Mouse (Mus musculus) thymus, adult 2 months (tissue): ENCODE results near the gene Uqcc2. TPM values are rescaled to one million over a fixed set of nuclear protein-coding genes. Genes with fewer than 3 reads are reported as not detected.

Experiments used
- DNase-seq: peaks from one replicate; pipeline ENCODE4 v3.0.0; 2021
- H3K27ac ChIP-seq: fragments of 200-500 bp; 2 replicates; pipeline ENCODE4 v1.5.1; 2012; ENCODE audit warnings: low read length, control low read depth; ENCODE audit not compliant: control insufficient read depth, insufficient read depth
- H3K27me3 ChIP-seq: fragments of 200-500 bp; 2 replicates; pipeline ENCODE4 v1.6.1; 2012; ENCODE audit warnings: mild to moderate bottlenecking, low read length, moderate library complexity, mixed read lengths; ENCODE audit not compliant: control insufficient read depth, insufficient read depth
- H3K36me3 ChIP-seq: fragments of 200-500 bp; 2 replicates; pipeline ENCODE4 v1.6.1; 2012; ENCODE audit warnings: mild to moderate bottlenecking, low read length, moderate library complexity; ENCODE audit not compliant: control insufficient read depth, insufficient read depth
- H3K4me1 ChIP-seq: fragments of 200-500 bp; replicated peaks from 2 replicates; pipeline ENCODE4 v1.6.1; 2012; ENCODE audit warnings: low read length; ENCODE audit not compliant: control insufficient read depth, insufficient read depth
- H3K4me3 ChIP-seq: fragments of 200-500 bp; 2 replicates; pipeline ENCODE4 v1.5.1; 2012; ENCODE audit warnings: mild to moderate bottlenecking, low read length, control low read depth, moderate library complexity; ENCODE audit not compliant: control insufficient read depth, insufficient read depth
- CTCF ChIP-seq: fragments of 200-500 bp; IDR thresholded peaks from 2 replicates; pipeline ENCODE4 v1.5.1; 2012; ENCODE audit warnings: mild to moderate bottlenecking, control low read depth, low read length, moderate library complexity, borderline replicate concordance; ENCODE audit not compliant: control insufficient read depth, poor library complexity, insufficient read depth; ENCODE audit errors: extremely low read depth
- POLR2A ChIP-seq: fragments of 200-500 bp; IDR thresholded peaks from 2 replicates; pipeline ENCODE4 v1.6.1; 2012; ENCODE audit warnings: mild to moderate bottlenecking, low read length, control low read depth, moderate library complexity; ENCODE audit not compliant: control insufficient read depth, poor library complexity, insufficient read depth; ENCODE audit errors: extremely low read depth
- WGBS: fragments of 180-500 bp; shearing (Covaris S2); methylation state at CpG from one replicate; pipeline ENCODE4 v1.1.7; 2018; 5-methylcytosine and 5-hydroxymethylcytosine counted together
- polyA plus RNA-seq: library from polyadenylated mRNA; depleted of rRNA; stranded (reverse); fragments of >200 nt; gene quantifications from 2 replicates; pipeline ENCODE4 v1.2.3, GENCODE M21; 2012

Uqcc2 gene
- polyA plus RNA-seq, 1 experiment: 152 TPM

DNA sequence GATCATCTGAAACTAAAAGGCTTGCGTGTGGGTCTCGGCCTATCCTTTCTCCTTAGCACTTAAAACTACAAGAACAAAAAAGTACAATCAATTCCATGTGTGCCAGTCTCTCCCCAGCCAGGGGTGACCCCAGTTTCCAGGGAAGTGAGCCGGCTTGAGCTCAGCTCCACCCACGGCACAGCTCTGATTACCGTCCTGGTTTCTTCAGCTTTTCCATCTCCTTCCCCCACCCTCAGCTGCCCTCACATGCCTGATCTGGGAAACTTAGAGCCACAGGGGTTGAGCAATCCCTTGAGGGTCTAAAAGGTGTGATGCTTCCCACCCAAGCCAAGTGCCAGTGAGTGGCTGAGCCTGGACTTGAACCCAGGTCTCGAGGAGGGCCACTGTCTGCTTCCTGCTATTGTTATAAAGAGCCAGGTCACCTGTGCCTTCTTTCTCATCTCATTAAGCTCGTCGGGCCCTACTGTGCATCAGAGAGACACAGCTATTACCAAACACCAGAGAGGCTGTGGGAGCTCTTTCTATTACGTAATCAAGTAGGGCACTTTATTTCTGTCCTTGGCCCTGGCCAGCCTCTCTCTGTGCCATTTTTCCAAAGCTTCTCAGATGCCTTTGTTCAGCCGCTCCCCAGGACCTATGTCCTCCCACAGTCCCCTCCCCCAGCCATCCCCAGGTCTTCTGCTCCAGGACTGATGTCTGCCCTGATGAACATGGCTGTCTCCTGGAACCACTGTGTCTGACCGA, 36.4 kb upstream of the Uqcc2 start:
- 93% methylated on average over 11 of the region's 11 CpGs for WGBS
- peaks cover 7% of the 10 kb centered on the region; the same call in 1 of the 2 replicates for H3K4me1 ChIP-seq
- H3K4me3 ChIP-seq: no peak overlapping the region
- TF ChIP-seq CTCF: no peak
- TF ChIP-seq POLR2A: no peak
- H3K27me3 ChIP-seq: no peaks in the 10 kb centered on the region
- DNase-seq: no peak
- H3K36me3 ChIP-seq: no peaks in the 10 kb centered on the region
- H3K27ac ChIP-seq: no peak overlapping the region

DNA sequence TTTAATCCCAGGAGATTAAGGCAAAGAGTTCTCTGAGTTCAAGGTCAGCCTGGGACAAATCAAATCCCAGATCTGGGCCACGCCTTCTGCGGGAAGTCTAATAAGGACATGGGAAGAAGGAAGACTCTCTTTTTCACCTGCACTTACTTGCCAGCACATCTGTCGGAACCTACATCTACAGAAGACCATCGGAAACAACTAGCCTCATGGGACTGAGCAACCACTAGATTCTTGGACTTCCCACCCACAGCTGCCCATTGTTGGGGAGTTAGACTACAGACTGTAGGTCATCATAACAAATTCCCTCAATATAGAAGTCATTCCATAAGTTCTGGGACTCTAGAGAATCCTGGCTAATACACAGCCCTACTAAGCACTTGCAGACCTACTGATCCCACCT, 34.9 kb upstream of the Uqcc2 start:
- 98% methylated on average over 4 of the region's 4 CpGs for WGBS
- Histone ChIP-seq H3K36me3 (no peaks in the 10 kb centered on the region), H3K27ac (no peak overlapping the region), H3K4me1 (0 out of 2 replicates have a peak, but pooled peaks cover under 1% of the 10 kb centered on the region), H3K4me3 (no peak overlapping the region), H3K27me3 (no peaks in the 10 kb centered on the region)
- TF ChIP-seq POLR2A: no peak
- TF ChIP-seq CTCF: no peak
- DNase-seq: no peak

DNA sequence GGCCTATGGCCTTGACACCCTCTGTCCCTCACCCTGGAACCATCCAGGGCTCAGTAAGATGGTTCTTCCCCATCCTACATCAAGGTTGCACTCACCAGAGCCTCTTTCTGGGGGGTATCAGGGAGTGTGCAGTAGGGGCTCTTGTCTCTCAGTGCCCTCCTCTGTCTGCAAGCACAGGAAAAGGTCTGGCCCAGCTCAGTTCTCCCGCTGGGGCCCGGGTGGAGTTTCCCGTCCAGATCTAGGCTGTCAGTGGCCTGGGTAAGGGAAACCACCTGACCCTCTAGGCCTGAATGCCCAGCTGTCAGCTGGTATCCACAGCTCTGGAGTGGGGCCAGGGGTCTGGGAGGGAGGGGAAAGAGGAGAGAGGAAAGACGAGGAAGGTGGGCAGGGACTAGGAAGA, 33.8 kb upstream of the Uqcc2 start, which contains the start of gene Ip6k3:
Gene Ip6k3 (minus strand): TSS at position 251 of the 400 bp plus-strand sequence.
- Histone ChIP-seq H3K27ac (no peak within 1 kb of the TSS), H3K4me3 (no peak within 1 kb of the TSS), H3K36me3 (no peaks in the 10 kb centered on the region), H3K27me3 (no peaks in the 10 kb centered on the region), H3K4me1 (no peaks in the 10 kb centered on the region)
- WGBS: 81% methylated on average over 4 of the region's 4 CpGs
- no peak for DNase-seq
- TF ChIP-seq POLR2A (no peak), CTCF (no peak)

DNA sequence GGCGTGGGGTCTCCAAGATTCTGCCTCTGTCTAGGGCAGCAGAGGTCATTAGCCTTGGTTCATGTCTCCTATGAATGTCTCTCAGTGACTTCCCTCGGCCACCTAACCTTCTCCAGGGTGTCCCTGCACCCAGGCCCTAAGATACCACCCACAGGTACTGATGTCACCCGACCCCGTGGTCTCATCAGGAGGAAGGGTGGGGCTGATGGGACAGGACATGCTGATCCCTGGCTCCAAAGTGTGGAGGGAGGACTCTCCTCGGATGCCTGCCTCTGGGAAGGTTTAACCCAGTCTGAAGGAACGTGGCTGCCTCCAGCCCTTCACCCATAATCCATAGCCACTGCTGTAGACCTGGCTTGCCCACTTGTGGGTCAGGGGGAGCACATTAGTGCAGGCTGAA, 33.2 kb upstream of the Uqcc2 start:
- Histone ChIP-seq H3K4me3 (no peak overlapping the region), H3K36me3 (no peaks in the 10 kb centered on the region), H3K27me3 (no peaks in the 10 kb centered on the region), H3K27ac (no peak overlapping the region), H3K4me1 (no peaks in the 10 kb centered on the region)
- TF ChIP-seq CTCF: no peak
- TF ChIP-seq POLR2A: no peak
- DNase-seq: no peak
- 85% methylated on average over 6 of the region's 6 CpGs for WGBS

DNA sequence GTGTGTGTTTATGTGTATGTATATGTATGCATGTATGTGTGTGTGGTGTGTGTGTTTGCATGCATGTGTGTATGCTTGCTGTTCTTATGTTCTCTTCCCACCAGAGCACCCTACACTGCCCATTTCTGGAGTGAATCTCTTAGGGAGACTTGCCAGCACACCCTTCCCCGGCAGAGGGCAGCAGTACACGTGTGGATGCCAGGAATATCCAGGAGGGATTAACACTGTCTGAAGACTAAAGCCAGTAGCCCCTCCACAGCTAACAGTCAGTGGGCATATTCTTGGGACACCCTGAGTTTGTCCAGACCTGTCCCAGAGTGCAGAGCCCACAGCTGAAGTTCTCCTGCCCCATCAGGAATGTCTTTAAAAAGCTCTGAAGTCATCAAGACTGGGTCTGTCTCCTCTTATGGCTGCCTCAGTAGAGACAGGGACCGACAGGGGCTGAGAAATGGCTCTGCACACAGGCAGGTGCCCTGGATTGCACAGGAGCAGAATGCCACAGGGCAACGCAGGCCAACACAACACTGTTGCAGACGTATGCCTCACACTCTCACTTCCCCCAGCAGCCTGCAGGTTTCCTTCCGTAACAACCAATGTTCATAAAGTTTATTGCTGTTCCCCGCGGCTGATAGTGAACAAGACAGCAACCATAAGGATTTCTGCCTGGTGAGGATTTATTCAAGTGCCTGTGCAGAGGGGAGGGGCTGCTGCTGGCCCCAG, 31.5 kb upstream of the Uqcc2 start:
- Histone ChIP-seq H3K4me3 (no peak overlapping the region), H3K27ac (no peak overlapping the region), H3K27me3 (no peaks in the 10 kb centered on the region), H3K36me3 (no peaks in the 10 kb centered on the region), H3K4me1 (no peaks in the 10 kb centered on the region)
- TF ChIP-seq POLR2A (no peak), CTCF (no peak)
- DNase-seq: no peak
- WGBS: 66% methylated on average over 8 of the region's 8 CpGs

DNA sequence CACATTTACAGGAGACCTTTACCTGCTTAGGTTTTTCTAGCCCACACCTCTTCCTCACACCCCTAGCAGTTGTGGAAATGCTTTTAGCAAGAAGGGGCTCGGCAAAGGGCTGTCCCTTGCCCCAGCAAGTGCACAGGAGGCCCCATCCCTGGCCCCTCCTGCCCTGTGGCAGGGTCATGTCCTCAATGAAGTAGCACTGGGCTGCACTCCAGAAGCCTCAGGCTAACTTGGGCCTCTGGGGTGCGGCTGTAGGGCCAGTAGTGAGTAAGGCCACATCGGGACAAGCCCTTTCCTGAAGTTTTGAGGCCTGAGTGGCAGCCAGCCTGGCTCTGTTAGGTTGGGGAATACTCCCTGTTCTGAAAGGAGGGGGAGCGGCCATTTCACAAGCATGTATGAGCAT, 27.2 kb upstream of the Uqcc2 start:
- Histone ChIP-seq H3K4me3 (no peak overlapping the region), H3K27ac (no peak overlapping the region), H3K36me3 (no peaks in the 10 kb centered on the region), H3K4me1 (no peaks in the 10 kb centered on the region), H3K27me3 (no peaks in the 10 kb centered on the region)
- no peak for TF ChIP-seq CTCF
- no peak for TF ChIP-seq POLR2A
- DNase-seq: no peak
- 81% methylated on average over 4 of the region's 4 CpGs for WGBS
